Mouse (Mus musculus) brain, embryonic 14.5 days (tissue): ENCODE measurements around the gene Ipo13. TPM values are rescaled to one million over a fixed set of nuclear protein-coding genes. Genes with fewer than 3 reads are reported as not detected.

Experiments
- DNase-seq: peaks from one replicate; pipeline ENCODE4 v3.0.0-alpha.2; 2011; ENCODE audit warnings: low read depth
- CTCF ChIP-seq: fragments of 200-500 bp; IDR thresholded peaks from 2 replicates; pipeline ENCODE4 v1.5.1; 2012; ENCODE audit warnings: inconsistent platforms, mild to moderate bottlenecking, moderate library complexity, borderline replicate concordance; ENCODE audit not compliant: insufficient read depth, insufficient read length; ENCODE audit errors: extremely low read depth
- POLR2A ChIP-seq: fragments of 200-500 bp; IDR thresholded peaks from 2 replicates; pipeline ENCODE4 v1.6.1; 2012; ENCODE audit warnings: mild to moderate bottlenecking, inconsistent platforms, borderline replicate concordance; ENCODE audit not compliant: poor library complexity, insufficient read depth, insufficient read length, severe bottlenecking; ENCODE audit errors: extremely low read depth
- polyA plus RNA-seq: library from polyadenylated mRNA; depleted of rRNA; stranded (reverse); fragments of >200 nt; gene quantifications from 2 replicates; pipeline ENCODE4 v1.2.3, GENCODE M21; 2012

Ipo13 gene
- polyA plus RNA-seq, 1 experiment: 116 TPM

DNA sequence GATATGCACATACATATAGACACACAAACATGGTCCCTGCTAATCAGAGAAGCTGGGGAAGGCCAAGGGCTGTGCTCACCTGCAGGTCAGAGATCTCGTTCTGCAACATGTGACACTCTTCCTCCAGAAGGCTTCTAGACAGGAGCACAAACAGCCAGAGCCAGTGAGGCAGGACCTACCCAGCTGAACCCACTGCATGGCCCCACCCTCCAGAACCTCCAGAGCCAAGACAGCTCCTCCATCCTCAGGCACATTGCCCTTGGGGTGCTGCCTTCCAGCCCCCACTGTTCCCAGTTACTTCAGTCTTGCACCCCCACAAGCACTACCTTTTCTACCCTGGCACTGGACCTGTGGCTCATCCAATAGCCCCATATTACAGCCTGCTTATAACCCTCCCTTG, 44.4 kb downstream of the Ipo13 start:
- DNase-seq: no peak

GRCm38 (mm10) chr4:117869317-117869716, 45.5 kb downstream of the Ipo13 start:
- DNase-seq: no peak
- no peak for TF ChIP-seq POLR2A
- TF ChIP-seq CTCF: no peak

More for the DNA sequence above, 44.4 kb downstream of the Ipo13 start:
- TF ChIP-seq POLR2A (no peak), CTCF (no peak)

DNA sequence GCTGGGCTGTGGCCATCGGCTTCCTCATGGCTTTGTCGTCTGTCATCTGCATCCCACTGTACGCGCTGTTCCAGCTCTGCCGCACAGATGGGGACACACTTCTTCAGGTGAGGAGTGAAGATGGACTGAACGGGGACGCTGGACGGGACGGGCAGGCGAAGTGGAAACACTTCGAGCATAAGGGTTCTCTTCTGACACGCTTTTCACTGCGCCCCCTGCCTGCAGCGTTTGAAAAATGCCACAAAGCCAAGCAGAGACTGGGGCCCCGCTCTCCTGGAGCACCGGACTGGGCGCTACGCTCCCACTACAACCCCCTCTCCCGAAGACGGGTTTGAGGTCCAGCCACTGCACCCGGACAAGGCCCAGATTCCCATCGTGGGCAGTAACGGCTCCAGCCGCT, 47.0 kb downstream of the Ipo13 start:
- TF ChIP-seq CTCF (peak; percentile 75), POLR2A (no peak)
- DNase-seq: peak; percentile 72

GRCm38 (mm10) chr4:117867000-117867399, 47.8 kb downstream of the Ipo13 start:
- DNase-seq: no peak
- TF ChIP-seq CTCF: no peak

- TF ChIP-seq POLR2A (no peak), CTCF (no peak)
- peak; percentile 46 for DNase-seq
These were observed 48.7 kb downstream of the Ipo13 start for GRCm38 (mm10) chr4:117866083-117866482.

DNA sequence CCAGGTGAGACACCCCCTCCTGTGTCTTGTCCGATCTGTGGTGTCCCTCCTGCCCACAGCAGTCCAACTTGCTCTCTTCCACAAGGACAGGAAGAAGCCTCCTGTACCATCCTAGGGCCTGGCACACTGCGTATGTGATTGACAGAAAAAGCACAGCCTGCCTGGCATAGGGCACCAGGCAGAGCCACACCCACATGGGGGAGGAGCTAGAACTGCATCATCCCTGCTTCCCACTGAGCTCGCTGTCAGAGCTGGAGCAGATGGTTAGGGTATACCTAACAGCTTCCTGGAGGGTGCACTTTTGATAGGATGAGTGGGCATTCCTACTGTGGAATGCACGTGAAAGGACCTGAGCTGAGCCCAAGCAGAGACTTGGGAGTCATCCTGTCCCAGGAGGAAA, 52.0 kb downstream of the Ipo13 start:
- peak; percentile 87 for DNase-seq
- TF ChIP-seq POLR2A (no peak), CTCF (no peak)

DNA sequence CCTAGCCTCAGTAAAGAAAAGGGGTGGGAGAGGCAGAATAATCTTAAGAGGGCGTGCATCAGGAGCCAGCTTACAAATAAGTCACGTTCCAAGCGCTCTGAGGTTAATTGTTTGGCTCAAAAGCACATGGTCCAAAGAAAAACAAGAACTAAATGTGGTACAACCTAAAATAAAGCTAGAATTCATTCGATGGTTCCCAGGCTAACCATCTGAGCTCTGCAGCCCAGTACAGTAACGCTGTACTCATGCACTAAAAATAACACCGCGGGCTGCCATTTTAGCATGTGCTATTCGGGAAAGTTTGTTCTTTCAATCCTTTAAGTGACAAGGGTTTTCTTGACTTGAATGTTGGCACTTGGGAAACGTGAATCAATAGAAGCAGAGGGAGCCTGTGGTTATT, 54.2 kb downstream of the Ipo13 start:
- TF ChIP-seq CTCF (no peak), POLR2A (no peak)
- no peak for DNase-seq

- DNase-seq: peak; percentile 70
- no peak for TF ChIP-seq POLR2A
- TF ChIP-seq CTCF: peak; percentile 61
These were observed 56.0 kb downstream of the Ipo13 start for GRCm38 (mm10) chr4:117858794-117859193.

DNA sequence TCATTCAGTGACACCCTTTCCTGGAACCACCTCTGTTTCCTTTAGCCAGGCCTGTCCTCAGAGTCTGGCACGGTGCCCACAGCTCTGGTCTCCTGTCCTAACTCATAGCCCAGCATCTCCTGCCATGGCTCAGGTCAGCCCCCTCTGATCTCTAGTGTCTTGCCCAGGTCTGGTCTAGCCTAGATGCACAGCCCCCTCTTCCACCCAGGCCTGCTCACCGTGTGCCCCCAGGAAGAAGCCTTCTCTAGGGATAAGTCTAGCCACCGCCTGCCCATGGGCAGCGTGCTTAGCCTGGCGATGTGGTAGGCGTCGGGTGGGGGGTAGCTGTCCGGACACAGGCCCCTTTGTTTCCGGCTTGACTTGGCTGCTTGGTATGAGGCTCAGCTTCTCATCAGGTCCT, 59.7 kb downstream of the Ipo13 start:
- TF ChIP-seq CTCF: no peak
- no peak for TF ChIP-seq POLR2A
- peak; percentile 44 for DNase-seq

GRCm38 (mm10) chr4:117852152-117852868, 62.5 kb downstream of the Ipo13 start:
- TF ChIP-seq CTCF: no peak
- TF ChIP-seq POLR2A: no peak
- DNase-seq: no peak

- no peak for DNase-seq
- TF ChIP-seq CTCF: no peak
- no peak for TF ChIP-seq POLR2A
These were observed 63.9 kb downstream of the Ipo13 start for GRCm38 (mm10) chr4:117850871-117851270.

GRCm38 (mm10) chr4:117850176-117850575, 64.6 kb downstream of the Ipo13 start:
- no peak for DNase-seq
- TF ChIP-seq CTCF (no peak), POLR2A (no peak)
